Mouse (Mus musculus) layer of hippocampus, adult 9-11 months (tissue): Measurements from ENCODE around the gene Il1rapl1.

Experiments
- DNase-seq: peaks from one replicate; pipeline ENCODE4 v3.0.0; 2022

Il1rapl1 gene

DNA sequence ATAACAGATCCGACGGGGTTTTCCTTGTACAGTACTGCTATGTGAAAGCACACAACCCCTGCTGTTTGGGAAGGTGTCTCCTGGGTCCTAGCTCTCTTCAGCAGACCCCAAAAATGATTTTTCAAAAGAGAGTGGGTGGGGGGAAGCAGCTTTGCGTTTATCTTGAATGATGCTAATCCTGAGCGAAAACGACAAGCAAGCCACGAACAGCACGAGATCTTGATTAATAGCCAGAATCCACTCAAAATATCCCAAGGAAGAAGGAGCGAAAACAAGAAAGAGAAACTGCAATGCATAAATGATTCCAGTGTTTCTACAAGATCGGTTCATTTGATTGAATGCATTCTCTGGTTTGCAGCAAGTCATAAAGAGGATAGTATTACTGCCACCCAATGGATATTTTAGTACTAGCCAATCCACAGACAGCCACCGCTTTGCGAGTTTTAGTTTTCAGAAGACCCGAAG is at the start of gene Il1rapl1:
Il1rapl1 (minus strand) TSS at position 37 of the 465 bp plus-strand sequence.
- peak; percentile 27 for DNase-seq

DNA sequence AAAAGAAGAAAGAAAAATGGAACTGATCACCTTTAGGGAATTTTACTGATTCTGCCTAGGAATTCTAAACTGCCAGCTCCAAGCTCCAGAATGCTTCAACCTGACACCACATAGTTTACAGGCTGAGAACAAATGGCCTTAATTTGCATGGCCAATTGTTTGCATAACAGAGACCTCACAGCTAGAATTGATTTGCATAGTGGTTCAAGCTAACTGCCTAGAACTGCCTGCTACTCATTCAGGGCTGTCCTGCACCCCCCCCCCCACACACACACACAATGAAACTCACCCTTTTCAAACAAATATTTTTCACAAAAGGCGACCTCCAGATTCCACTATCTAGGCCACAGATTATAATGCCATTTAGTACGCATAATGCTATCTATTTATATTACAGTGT is 42.6 kb upstream of the Il1rapl1 start:
- DNase-seq = no peak

DNA sequence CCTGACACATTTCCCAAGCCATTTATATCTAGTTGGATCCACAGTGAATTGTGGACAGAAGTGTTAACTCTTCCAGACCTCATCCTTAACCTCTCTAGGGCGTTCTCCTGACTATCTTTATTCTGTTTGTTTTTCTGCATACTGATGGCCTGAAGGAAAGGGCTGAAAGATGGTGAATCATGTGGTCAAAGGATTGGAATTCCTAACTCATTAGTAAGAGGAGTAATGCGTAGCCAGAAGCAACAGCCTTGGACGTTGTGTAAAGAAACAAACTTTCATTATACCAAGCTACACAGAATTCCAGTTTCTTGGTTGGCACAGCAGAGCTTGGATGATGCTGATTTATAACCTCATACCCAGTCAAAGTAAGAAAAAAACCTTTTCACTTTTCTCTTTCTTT is 10.2 kb upstream of the Il1rapl1 start:
- DNase-seq = no peak

DNA sequence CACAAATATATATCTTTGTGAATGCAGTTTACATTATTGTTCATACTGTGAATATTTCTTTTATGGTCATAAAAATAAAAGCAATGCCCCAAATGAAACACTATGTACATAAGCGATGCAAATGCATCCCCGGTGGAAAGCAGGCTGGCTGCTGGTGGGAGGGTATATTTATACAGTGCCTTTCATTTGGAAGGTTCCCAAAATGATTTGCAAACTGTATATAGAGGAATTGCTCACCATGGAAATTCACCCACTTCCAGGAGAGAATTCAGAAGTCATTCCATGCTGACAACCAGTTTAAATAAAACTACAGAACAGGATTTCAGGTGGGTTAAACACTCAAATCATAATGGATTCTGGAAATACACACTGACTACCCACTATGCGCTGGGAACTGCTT is 4.6 kb upstream of the Il1rapl1 start:
- DNase-seq = no peak

DNA sequence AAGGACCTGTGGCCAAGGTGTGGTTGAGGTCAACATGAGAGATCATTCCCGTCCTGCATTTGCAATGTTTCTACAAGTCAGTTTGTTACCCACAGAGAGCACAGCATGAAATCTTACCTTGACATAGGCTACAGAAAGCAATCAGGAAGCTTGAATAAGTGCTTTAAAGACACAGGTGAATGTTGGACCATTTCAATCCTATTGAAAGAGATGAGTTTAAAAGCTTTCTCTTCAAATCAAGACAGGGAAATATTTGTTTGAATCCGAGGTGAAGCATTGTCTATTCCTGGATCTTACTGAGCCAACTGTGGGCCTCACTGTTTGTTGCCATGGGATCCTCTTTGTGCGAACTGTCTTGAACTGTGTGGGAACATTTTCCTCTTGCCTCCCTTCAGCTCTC is 2.4 kb upstream of the Il1rapl1 start:
- no peak for DNase-seq

DNA sequence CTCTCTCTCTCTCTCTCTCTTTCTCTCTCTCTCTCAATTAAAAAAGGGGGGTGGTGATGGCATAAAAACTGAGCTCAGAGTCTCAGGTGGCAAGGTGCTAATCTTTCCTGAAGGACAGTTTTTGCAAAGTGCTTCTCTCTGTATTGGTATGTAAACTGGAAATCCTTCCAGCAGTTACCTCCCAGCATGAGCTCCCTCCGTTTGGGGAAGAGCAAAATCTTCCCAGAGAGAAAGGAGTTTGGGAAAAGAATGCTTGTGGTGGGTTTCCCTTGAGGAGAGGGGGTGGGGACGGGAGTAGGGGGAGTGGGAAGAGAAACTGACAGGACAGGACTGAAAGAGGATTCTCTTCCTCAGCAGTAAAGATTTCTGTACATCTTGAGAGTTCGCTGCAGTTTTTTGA is 881 bp upstream of the Il1rapl1 start:
- no peak for DNase-seq

DNA sequence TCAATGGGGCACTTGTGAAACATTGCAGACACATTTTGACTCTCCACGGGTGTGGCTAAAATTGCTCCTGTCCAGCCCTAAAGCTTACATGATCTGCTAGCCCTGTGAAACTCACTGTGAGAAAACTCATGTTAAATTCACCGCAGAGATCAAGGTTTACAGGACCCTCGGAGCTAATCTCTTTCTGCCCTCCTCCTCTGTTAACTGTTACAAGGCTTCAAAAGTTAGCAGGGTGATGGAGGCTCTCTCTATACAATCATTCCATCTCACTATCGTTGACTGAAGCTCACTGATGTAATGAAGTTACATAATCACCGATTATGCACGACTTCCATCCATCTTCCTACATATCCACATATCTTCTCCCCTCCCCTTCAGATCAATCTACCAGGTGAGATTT is 1.9 kb downstream of the Il1rapl1 start:
- DNase-seq = no peak

DNA sequence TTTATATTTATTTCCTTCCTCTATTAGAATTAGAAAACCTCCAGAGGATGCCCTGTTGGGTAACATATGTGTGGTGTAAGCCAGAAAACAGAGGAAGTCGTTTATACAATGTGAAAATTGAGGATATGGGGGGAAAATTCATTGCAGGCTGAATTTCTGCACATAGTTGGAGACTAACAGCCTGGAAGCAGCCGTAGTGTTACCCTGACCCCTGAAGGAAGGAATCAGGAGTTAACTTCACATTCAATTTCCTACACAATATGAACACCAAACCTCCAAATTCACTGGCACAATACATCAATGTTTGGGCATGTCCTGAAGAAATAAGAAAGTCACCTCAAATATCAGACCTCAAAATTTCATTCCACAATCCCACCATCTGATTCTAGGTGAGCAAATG is 3.2 kb downstream of the Il1rapl1 start:
- no peak for DNase-seq

DNA sequence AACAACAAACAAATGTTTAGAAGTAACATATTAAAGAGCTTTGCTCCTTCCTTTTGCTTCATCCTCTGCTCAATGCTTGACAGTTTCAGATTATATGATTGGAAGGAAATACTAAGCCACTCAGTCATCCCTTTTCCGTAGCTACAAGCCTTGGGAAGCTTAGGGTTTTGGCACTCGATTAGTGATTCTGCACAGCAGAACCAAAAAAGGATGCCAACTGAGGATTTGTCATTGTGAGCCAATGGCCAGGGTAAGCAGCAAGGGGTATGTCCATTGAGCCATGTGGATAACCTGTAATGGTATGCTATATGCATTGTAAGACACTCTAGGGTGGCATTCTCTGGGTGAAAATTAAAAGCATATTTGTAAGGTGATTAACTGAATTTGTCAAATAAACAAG is 5.7 kb downstream of the Il1rapl1 start:
- no peak for DNase-seq

DNA sequence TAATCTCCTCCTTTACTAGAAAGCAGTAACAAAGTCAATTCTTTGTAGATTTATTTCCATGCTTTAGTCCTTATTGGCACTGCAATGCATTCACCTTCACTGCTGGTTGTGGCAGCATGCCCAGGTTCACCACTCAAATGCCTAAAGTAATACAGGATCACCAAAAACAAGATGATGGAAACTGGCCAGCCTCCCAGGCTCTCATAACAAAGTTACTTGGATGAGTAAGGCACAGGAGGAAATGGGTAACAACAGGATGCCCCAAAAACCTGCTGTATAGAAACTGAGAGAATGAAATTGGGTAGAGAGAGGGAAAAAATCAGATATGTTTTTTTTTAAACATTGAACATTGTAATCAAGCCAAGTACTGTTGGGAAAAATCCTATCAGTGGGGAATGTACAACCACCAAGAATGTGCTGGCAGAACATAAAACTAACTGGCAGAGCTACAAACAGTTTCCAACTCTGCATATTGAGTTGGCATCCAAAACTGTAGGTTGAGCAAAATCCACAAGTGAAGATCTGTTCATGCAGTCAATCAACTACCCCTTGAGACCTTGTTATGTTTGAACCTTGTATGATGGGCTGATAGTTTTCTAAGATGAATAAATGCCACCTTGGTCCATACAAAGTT is 21.4 kb downstream of the Il1rapl1 start:
- DNase-seq = no peak

DNA sequence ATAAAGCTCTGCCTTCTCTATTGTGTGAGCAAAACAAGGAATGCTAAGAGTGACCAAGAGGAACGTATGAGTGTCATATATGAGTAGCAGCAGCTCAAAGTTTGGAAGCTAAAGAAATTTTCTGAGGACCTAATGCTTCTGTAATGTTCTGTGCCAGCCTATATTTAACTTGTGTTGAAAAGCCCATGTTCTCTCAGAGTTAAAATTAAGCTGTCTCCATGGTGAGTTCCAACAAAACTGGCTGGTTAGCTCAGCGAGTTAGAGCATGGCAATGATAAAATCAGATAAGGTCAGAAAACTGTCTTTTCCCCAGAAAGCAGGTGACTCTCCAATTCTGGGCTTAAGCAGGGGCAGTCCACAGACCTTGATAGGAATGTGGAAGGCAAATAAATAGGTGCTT is 25.6 kb downstream of the Il1rapl1 start:
- no peak for DNase-seq

DNA sequence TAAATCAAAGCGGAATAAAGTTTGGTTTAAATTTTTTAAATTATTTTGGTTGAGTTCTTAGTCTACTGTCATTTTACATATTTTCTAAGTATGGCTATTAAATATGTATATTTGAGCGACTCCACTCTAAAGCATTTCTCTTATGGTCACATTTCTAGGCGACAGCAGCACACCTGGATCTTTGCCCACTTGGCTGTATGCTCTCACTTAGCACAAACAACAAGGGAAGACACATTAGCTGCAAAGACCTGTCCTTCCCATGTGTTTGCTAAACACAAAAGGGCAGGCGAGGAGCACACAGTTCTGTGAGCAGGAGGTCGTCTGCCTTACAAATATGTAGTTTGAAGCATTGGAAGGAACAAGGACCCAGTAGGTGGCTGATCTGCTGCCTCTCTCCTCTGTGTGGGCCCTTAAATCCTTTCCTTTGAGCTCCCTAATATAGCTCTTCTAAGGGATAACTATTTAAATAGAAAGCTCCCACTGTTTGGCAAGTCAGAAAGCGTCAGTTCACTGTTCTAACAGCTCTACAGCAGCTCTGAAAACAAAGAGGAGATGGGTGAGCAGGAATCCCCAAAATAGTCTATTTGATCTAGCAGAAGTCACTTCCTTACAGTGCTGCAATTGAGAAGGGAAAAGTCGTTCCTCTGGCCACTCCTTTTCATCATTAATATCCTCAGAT is 42.6 kb downstream of the Il1rapl1 start:
- DNase-seq = no peak

DNA sequence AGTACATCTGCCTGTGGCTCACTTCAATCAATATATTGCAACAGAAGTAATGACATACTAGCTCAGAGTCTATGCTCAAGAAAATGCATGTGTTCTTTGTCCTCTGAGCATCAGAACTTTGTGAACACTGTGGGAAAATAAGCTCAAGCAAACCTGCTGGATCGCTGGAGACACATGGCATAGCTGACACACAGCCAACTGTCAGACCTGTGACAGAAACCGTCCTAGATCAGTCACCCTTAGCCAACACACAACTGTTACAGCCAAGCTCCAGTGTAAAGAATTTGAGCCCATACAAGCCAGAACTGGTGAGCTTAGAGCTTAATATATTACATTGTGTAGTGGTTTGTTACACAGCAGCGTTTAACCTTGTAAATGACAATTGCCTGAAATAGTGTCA is 45.1 kb downstream of the Il1rapl1 start:
- DNase-seq = no peak

DNA sequence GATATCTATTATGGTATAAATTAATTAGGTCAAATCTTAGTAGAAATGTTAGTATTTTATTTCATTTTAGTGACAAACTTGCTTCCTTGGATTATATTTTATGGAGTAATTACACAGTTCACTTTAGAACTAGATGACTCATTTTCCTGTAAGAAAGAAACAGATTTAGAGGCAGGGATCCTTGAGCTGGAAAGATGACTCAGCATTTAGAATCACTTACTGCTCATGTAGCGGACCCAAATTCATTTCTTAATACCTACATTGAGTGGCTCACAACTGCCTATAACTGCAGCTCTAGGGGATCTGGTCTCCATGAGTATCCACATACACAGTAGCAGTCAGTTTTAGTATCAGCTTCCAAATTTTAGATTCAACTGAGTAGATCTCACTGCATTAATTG is 71.9 kb downstream of the Il1rapl1 start:
- DNase-seq = no peak

DNA sequence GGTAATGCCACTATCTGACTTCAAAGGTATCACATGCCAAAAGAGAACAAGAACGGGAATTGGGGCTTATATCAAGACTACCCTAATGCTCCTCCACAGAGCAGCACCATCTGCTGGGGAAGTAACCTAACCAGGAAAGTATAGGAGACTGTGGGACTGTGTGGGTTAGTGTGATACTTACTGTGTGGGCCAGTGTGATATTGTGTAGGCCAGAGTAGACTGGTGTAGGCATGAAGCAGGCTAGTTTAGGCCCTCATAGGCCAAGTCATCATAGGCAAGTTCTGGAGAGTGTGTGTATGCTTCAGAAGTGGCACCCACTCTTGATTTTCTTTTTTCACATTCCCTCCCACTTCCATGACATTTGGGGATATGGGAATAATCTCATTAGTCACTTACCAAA is 76.5 kb downstream of the Il1rapl1 start:
- DNase-seq = no peak

DNA sequence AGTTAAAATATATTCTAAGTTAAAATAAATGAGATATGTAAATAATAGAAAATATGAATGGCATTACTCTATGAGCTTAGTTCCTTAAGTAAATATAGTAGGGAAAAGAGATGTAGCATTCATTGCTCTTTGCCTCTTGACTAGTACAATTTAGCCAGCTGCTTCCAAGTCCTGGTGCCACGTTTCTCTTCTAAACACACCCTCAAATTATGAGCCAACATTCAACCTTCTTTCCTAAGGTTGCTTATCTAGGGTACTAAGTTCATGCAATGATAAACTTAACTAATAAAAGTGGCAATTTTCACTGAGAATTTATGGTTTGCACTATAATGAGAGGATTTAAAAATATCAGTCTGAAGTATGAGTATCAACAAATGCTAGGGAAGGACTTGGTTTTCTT is 218.3 kb downstream of the Il1rapl1 start:
- no peak for DNase-seq

DNA sequence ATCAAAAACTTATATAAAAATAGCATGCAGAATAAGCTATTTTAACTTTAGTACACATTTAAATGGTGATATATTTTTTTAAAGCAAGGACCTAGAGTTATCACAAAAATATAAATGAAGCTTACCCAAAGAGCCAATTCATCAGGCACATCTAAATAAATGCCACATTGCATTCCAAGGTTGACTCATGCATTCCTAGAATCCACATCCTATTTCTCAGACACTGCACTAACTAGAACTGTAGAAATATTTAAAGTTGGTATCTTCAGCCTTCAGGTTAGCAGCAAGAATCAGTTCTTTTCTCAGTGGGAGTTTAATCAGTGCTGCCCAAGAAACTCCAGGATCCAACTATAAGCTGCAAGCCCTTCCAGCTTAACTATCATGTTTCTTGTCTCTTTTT is 223.5 kb downstream of the Il1rapl1 start:
- no peak for DNase-seq

DNA sequence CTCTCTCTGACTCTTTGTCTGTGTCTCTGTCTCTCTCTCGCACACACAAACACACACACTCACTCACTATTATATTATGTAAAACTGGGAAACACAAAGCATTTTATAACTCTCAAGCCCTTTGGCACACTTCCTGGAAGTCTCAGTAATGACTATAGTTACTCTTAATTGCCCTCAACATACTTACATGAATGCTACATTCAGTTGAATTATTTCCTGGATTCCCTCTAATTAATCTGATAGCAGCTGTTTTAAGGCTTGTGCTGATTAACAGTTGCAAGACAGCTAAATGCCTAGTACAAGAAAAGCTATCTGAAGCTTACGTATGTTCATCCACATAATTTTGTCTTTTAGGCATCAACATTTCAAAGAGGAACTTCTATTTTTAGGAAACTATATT is 261.3 kb downstream of the Il1rapl1 start:
- no peak for DNase-seq

DNA sequence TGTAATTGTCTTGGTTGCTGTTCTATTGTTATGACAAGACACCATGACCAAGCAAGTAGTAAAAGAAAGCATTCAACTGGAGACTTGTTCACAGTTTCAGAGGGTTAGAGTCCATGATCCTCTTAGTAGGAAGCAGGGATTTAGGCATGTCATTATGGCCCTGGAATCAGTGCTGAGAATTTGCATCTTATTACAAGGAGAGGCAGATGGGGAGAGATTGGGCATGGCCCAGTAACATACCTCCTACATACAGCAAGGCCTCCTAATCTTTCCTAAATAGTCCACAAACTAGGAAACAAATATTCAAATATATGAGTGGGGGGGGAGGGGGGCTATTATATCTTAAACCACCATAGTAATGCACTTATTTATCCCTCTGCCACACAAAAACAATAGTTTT is 301.6 kb downstream of the Il1rapl1 start:
- DNase-seq = no peak

DNA sequence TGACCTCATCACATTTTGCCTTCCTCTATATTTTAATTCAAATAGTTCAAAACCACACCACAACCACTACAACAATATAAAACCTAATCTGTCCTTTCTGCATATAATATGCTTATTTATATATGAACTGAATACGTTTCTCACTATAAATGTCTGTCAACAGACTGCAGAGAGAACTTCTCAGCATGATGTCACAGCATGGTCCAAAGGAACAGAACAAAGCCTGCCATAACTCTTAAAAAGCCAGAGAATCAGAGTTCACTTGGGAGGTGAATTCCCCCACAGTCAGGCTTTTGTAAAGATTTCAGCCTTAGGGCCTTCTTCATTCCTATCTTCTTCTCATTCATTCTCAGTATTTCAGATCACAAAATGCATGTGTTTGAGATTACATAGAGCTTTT is 307.7 kb downstream of the Il1rapl1 start:
- DNase-seq = no peak

DNA sequence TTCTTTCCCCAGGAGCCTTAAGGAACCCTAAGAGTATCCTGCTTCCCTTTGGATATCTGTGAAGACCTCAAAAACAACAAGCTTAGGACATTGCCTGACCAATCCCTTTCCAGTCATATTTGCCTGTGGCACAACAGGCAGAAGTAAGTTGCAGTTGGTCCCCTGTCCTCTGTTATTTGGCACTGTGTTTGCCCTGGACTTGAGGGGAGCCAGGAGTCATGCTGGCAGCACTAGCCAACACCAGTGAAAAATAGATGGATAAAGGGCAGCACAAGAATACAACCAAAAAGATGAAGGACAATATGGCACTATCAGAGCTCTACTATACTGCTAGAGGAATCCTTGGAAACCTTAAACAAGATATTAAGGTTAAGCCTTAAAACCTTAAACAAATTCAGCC is 322.4 kb downstream of the Il1rapl1 start:
- no peak for DNase-seq

DNA sequence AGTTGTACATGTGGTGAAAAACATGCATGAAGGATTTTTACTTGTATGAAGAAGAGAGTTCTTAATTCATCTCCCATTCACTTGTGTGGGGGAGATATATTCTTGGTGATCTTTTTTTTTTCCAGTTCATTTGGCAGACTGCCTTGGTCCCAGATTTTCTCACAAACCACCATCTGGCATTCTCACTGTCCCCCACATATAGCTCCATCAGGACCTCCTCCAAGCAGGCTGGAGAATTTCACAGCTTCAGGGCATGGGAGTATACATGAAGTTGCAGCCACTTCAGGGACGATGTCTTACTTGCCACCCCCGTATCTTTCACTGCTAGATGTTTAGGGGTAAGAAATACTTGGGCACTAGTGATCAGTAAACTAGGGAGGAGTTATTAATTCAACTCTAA is 404.9 kb downstream of the Il1rapl1 start:
- DNase-seq = peak; percentile 8

DNA sequence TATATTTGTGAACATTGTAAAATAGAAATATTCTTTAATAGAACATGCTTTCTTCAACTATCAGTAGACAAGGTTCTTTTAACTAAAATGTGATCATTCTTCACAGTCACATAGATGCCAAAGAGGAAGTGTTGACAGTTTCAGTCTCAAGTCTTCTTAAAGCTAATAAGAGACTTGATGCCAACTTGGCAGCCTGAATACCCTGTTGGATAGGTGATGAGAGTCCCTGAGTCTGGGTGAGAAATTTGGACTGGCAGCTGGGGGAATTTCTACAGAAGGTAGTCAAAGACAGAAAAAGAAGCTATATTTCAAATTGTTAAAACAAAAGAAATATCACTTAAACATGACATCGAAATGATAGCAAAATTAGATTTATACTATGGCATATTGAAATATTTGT is 451.6 kb downstream of the Il1rapl1 start:
- DNase-seq = no peak

DNA sequence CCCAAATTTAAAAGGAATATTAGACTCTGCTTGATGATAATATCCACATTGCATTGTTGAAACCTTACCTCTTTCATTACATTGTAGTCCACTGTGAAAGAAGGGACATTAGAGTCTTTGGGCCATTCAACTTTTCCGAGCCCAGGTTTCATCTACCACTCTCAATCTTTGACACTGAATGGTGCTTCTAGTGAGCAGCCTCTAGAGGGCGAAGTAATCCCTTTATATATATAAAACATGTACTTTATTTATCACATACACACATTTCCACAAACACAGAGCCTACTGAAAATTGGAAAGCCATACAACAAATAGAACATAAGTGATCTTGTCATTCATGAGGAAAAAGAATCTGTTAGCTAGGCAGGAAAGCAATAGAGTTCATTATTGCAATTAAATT is 459.8 kb downstream of the Il1rapl1 start:
- no peak for DNase-seq

DNA sequence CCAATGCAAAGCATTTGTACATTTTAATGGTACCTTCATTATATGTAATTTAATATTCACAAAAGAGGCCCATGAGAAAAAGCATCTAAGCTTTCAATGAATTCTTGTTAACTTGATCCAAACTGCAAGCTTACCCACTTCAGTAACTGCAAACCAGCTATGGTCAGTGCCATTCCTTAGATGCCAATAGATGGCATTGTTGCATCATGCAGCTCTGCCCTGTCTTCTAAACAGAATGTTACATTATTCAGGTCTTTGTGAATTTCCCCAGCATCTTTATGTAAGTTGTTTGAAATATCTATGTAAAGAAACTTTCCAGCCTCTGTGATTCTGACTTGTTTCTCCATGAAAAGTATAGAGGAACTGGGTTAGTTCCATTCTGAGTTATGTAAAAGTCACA is 514.5 kb downstream of the Il1rapl1 start:
- DNase-seq = no peak
